Mouse (Mus musculus) gastrocnemius, postnatal 4 days (tissue): Measurements from ENCODE around the gene Evx2. TPM values are rescaled to one million over a fixed set of nuclear protein-coding genes. Genes with fewer than 3 reads are reported as not detected.
A peak's percentile ranks its signal among the peaks of the same experiment; 100 is the strongest.

Experiments used
- DNase-seq, 2 experiments: peaks; one replicate each; pipeline ENCODE4 v3.0.0; 2021 to 2022; ENCODE audit warnings: low spot score in 2 of 2, mixed read lengths in 2 of 2
- total RNA-seq, 2 experiments: library from RNA; stranded (reverse); gene quantifications; 2 replicates each; pipeline ENCODE4 v1.2.3; 2021

Evx2 gene
- total RNA-seq, 2 experiments from 2014 or later, result 0.05 TPM; not detected in 1

- DNase-seq, result no peak
These were observed 8.5 kb upstream of the Evx2 start, which contains the start of gene Hoxd13 for GRCm38 (mm10) chr2:74667842-74668357. Gene Hoxd13, plus strand, starts transcription at chr2:74668310.

DNA sequence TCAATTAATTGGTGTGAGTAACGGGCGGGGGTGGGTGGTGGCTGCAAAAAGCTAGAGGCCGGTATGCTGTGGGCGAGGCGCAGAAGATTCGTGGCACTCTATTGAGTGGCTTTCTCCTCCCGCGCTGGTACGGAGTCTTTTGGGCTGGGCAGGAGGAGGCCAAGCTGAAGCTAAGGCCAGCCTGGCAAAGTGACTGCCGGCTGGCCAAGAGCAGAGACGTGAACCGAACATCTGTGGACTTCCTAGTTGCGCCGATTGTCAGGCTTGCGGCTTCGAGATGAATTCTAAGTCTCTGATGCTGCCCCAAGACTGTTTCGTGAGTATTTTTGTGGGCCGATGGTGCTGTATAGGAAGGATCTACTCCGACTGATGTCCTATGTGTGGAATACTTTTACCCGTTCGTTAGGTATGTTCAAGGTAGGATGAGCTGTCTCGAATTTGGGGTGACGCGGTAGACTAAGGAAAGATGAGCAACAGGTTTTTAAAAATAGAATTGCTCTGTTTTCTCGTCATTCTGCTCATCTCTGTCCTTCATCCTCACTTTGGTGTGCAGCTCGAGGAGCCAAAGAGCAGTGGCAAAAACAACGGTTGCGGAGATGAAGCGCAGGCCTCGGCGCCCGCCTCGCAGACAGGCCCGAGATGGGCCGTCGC lies 8.0 kb upstream of the Evx2 start:
- no peak for DNase-seq

DNA sequence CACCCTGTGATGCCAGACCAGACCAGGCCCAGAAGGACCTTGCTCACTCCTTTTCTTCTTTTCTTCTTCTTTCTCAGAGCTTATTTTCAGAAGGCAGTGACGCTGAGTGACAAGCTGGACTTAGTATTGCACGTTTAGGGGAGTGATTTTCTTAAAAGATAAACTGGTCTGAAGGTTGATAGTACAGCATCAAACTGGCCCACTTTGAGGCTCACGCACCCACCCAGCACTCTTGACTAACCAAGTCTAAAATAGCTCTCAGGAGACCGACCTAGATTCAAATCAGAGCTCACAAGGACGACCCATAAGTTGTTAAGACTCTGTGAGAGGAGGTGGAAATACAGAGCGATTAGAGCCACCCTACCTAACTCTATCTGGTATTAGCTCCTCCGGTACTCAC lies 7.1 kb upstream of the Evx2 start:
- no peak for DNase-seq

DNA sequence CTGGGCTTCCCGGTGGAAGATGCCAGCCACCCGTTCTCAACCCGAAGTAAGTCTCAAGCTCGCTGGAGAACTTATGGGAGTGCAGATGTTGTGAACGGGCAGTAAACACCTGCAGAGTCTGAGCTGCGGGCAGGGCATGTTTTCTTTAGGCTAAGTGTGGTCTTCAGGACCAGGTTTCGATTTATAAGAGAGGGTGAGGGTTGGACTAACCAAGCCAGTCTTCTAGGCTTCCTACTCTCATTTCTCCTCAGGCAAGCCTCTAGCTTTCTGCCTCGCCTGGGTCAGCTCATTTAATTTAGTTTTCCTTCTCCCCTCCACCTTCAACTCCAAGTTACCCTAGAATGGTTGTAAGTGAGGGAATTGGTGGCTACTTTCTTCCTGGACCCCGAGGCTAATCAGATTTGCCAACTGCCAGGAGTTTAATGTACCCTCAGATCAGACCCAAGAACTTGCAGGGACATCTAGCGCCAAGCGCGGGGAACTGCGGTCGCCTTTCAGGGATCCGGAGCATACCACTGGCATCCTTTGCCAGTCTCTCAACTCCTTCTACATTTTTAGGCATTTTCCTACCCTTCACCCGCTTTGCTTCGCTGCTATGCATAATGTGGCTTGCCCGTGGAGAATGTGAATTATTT lies 4.1 kb upstream of the Evx2 start:
- no peak for DNase-seq

GRCm38 (mm10) chr2:74661685-74662084 lies 2.3 kb upstream of the Evx2 start:
- no peak for DNase-seq

DNA sequence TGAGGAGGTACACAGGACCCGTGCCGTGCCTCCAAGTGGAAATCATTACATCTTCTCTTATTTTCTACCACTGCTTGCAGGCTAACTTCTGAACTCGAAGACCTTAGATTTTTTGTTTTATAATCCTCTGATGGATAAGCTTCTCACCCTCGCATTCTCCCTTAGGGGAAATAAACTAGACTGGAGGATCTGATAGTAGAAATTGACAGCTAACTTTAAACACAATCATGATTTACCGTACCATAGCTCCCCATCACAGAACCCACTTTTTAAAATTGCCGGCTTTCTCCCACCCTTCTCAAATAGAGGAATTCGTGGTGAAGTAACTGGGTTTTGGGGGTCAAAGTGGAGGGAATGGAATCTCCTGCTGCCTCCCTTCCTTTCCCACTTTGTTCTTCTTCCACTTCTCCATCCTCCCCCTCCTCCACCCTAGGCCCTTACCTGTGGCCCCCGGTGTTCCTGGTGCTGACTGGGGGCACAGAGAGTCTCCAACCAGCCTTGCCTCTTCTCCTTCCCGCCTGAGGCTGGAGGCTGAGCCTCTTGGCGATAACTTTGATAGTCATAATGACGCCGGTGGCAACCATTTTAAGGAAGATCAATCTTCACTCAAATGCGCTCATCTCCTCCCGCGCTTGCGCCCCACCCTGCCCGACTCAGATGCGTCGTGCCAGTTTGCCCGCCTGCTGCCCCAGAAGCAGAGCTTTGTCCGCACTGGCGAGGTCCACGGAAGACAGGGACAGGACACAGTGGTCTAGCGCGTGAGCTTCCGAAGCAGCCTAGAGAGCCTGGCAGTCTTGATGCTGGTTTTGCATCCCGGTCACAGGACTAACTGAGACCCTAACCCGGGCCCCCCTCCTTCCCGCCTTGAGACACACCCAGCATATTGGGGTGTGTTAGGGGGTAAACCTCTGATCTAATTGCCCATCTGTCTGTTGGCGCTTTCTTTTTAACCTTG lies 1.3 kb upstream of the Evx2 start:
- DNase-seq, result no peak

DNA sequence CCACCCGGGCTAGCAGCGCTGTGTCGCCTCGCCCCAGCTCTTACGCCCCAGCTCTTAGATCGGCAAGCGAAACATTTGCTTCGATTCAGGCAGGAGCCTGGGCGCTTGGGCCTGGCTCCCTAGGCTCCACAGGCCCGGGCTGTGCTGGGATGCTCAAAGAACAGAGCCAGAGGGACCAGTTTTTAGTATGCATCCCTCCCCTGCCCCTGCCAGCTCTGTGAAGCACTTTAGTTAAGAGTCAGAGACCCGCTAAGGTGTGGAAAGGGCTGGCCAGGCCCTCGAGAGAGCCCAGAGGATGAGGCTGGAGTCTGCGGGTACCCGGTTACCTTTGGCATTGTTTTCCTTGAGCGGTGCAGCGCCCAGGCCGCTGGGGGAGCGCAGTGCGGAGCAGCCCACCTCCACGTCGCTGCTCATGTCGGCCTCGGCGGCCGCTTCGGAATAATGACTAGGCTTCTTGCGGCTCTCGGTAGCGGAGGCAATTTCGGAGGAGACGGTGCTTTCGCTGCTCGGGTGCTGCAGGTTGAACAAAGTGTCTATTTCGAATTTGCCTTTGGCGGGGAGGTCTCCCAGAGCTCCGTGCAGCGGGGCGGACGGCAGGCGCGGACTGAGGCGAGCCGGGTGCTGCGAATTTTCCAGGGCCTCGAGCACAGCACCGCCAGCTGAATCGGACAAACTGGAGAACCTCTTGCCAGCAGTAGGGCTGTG lies 538 bp downstream of the Evx2 start:
- DNase-seq, result no peak

DNA sequence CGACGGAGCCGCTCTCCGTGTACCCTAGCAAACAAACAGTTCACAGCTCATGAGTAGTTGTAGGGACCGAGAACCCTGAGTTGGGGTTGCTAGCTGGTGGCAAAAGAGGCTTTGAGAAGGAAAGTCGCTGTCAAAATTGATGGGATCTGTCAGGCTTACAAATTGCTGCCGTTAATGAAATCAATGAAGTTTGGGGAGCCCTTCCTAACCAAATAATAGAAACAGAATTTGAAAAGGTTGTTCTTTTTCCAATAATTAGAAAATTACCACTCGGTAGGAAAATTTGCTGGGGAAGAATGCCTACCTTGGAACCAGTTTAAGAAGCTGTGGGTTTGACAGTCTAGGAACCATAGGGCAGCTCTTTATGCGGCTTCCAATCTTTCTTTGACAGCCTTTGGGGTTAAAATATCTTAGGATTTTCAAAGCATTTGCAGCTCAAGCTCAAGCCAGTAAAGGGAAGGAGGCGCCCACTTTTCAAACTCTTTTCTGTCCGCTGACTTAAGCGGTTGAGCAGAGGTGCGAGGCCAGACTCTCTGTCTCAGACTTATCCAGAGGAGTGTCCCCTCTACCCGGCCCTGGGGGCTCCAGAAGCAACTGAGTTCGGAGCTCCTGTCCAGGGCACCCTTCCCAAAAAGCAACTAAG lies 1.2 kb downstream of the Evx2 start:
- DNase-seq, result no peak

DNA sequence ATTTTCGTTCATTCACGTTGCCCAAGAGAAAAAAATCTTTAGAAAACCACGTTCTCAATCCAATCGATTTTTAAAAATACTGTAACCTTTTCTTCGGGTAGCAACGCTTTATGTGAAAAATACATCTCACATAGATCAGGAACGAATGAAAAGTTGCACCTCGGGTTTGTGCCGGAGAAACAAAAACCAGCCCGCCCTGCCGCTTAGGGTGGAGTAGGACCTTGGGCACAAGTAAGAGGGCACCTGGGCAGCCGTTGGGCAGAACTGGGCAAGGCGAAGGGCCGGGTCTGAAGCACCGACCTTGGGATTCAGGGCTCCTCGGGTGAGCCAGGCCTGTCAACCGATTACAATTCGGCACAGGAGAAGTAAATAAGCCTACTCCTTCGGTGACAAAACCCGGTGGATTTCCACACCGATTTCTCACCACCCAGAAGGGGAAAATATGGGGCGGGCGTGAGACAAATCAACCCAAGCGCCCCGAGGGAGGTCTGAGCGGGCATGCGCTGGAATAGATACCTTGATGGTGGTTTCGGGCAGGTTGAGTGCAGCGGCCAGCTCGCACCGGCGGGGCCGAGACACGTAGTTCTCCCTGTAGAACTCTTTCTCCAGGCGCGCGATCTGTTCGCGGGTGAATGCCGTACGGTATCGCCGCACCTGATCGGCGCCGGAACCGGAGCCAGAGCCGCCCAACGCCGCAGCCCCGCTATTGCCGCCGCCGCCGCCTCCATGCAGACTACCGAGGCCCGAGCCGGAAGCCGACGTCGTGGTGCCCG lies 1.9 kb downstream of the Evx2 start:
- no peak for DNase-seq

DNA sequence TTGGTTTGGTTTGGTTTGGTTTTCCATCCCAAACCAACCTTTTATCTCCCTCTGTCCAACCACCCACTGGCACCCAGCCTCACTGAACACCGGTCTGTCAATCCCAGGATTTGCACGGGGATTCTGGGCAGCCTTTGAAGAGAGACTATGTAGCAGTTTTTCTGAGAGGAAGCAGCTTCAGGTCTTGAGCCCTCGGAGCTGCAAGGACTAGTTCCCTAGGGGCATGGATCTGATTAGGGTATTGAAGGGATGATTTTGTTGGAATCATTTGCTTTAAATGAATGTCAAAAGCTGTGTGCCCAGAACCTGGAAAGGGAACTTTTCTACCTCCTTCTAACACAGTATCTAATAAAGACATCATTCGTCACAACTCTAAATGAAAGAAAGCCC lies 2.7 kb downstream of the Evx2 start:
- DNase-seq, result no peak

DNA sequence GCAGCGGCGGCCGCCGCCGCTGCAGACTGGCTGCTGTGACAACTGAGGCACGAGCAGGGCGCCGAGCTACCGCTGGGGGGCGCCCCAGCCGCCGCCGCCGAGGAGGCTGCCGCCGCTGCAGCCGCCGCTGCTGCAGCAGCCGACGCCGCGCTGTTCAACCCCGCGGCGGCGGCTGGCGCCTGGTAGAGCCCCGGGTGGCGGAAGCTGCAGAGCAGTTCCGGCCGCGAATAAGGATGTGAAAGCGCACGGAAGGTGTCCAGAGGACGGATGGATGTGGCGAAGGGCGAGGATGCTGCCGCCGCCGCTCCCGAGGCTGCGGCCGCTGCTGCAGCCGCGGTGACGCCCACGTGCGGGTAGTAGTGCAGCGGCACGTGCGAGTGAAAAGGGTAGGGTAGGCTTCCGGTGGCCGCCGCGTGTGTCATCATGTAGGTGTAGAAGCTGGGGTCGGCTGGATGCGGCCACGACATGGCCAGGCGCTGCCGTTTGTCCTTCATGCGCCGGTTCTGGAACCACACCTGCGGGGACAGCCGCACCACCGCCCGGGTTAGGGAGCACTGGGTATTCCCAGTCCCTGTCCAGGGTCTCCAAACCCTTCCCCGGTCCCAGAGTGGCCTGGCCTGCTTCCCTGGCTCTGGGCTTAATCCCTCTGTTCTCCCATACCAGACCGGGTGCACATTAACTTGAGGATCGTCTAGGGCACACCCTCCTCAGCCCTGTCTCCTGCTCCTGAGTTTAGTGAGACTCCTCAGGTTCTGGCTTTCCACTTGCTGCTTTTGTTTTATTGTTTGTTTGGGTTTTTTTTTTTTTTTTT lies 3.3 kb downstream of the Evx2 start:
- DNase-seq, result peak in 1 of 2 experiments; percentile 38

GRCm38 (mm10) chr2:74655420-74655781 lies 4.0 kb downstream of the Evx2 start:
- peak; percentile 50 to 57 for DNase-seq

DNA sequence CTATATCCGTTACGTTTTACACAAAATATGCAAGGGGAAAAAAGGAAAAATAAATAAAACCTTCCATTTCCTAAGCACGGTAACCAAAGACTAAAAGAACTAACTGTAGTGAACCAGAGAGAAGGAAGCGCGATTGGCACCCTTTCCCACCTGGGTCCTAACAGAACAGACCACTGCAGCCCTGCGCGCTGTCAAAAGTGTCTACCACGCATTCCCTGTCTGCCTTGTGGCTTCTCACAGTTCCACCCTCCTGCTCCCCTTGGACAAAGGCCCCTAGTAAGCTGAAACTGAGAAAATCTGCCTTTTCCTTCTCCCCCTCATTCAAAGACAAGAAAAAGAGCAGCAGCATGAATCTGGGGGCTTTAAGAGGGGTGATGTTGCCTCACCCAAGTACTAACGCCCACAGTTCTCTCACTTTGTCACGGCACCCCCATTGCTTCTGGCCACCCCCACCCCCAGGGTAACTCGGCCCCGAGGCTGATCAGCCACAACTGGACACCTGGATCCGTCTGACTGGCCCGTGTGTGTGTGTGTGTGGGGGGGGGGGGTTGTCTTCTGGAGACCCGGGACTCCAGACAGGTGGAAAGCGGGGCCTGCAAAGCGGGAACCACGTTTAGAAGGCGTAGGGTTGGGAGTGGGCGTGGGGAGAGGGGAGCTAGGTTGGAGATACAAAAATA lies 4.5 kb downstream of the Evx2 start:
- DNase-seq, result no peak

- DNase-seq, result no peak
These were observed 5.4 kb downstream of the Evx2 start for GRCm38 (mm10) chr2:74653781-74654535.

DNA sequence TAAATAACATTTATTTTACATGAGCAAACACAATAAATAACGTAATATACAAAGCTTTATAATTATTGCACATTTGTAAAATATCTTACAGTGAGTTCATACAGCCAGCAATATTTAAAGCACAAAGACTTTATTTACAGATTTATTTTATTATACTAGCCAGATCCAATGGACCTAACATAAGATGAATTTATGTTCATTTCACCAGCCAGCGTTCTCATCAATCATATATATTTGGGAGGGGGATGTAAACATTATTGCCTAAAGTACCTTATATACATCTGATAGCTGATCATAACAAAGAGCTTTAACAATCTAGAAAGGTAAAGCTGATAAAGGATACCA lies 6.4 kb downstream of the Evx2 start:
- no peak for DNase-seq

DNA sequence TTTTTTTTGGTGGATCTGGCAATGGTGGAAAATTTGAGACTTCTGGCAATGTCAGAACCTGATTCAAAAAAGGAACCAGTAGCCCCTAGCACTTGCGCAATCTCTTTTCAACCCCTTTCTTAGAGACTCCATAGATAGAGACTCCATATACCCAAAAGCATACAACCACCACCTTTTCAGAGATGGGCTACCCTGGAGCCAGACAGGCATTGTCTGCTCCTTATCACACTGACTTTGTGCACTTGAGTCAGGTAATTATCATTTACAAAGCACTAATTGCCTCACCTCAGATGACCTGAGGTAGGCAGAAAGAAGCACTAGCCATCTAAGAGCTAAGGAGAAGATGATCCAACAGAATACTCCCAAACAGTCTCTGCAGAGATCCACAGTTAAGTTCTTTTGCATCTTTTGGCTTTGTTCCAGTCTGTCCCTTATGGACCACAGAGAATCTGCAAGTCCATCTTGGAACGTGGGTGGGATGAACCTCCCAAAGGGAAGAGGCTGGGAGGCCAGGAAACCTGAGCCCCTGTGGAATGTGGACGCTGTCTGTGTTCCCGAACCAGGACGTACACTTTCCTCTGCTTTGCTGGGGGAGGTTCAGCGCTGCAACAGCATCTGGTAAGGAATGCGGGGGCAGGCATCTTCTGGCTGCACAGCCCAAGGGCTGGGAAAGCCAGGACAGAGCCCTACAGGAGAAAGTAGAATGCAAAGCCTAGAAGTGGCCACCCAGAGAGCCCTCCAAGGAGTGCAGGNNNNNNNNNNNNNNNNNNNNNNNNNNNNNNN lies 12.1 kb downstream of the Evx2 start:
- DNase-seq, result peak in 1 of 2 experiments; percentile 6

DNA sequence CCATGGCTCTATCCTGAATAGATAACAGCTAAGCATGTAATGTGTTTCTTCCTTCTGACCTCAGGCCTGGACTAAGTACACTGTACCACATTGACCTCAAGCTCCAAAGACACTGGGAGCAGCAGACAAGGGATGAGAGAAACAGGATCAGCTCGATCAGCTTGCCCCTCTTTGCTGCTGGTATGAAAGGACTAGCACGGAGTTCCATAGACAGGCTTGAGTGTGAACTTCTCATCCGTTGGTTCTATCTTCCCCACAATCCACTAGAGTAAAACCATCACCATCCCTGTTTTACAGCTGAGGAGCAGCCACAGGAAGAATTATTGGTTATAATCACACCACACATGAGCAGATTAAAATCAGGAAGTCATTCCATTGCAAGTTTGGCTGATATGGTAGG lies 13.7 kb downstream of the Evx2 start:
- DNase-seq, result no peak
